Mouse (Mus musculus): ENCODE measurements around the gene Rpe65.

Rpe65 gene

GRCm38 (mm10) chr3:159598875-159599274 lies at the start of gene Rpe65:
TSS of gene Rpe65 (plus strand) at chr3:159599175.
- no peak for DNase-seq

GRCm38 (mm10) chr3:159550224-159550623 lies 48.8 kb upstream of the Rpe65 start:
- no peak for DNase-seq

GRCm38 (mm10) chr3:159614977-159615376 lies 16.0 kb downstream of the Rpe65 start:
- no peak for DNase-seq

GRCm38 (mm10) chr3:159621026-159621425 lies 22.1 kb downstream of the Rpe65 start:
- DNase-seq, result no peak

- DNase-seq, result no peak
Measured at GRCm38 (mm10) chr3:159624010-159624409, 25.0 kb downstream of the Rpe65 start.

- DNase-seq, result no peak
Measured at GRCm38 (mm10) chr3:159660741-159661140, 61.8 kb downstream of the Rpe65 start.

GRCm38 (mm10) chr3:159663333-159663732 lies 64.4 kb downstream of the Rpe65 start:
- DNase-seq, result no peak

All from cerebellum, adult 8-10 months (tissue).